Mouse (Mus musculus) gastrocnemius, postnatal 14 days (tissue): ENCODE results near the gene Myo15b. TPM values are rescaled to one million over a fixed set of nuclear protein-coding genes. Genes with fewer than 3 reads are reported as not detected.

ENCODE experiments used
- DNase-seq: peaks from one replicate; pipeline ENCODE4 v3.0.0; 2021; ENCODE audit warnings: mixed read lengths
- intact Hi-C: fragments of 180-260 bp; cut with DNase I; formaldehyde crosslinking; loops from one replicate; pipeline ENCODE4 v1.15.1; 2025; ENCODE audit warnings: low total_unique reads
- total RNA-seq, 2 experiments: library from RNA; stranded (reverse); gene quantifications; 2 replicates each; pipeline ENCODE4 v1.2.3; 2021

Myo15b gene
- total RNA-seq, 2 experiments from 2014 or later, result 0.09 TPM; not detected in 1

DNA sequence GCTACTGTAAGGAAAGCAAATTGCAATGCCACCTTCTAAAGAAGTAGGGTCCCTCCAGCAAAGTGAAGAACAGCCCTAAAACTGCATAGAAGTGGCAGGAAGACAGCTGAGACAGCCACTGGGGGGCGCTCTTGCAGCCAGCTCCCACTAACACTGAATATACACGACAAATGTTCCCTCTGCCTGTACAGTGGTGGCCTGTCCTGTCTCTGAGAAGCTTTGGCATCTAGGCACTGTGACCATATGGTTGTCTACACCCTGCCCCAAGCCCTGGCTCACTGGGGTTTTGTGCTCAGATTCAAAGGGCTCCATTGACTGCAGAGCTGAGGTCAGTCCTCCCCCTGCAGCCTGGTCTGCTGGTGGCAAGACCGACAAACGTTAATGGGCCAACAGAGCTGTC is 40.7 kb downstream of the Myo15b start:
- intact Hi-C loops, result no loop called here
- DNase-seq, result peak; percentile 27

DNA sequence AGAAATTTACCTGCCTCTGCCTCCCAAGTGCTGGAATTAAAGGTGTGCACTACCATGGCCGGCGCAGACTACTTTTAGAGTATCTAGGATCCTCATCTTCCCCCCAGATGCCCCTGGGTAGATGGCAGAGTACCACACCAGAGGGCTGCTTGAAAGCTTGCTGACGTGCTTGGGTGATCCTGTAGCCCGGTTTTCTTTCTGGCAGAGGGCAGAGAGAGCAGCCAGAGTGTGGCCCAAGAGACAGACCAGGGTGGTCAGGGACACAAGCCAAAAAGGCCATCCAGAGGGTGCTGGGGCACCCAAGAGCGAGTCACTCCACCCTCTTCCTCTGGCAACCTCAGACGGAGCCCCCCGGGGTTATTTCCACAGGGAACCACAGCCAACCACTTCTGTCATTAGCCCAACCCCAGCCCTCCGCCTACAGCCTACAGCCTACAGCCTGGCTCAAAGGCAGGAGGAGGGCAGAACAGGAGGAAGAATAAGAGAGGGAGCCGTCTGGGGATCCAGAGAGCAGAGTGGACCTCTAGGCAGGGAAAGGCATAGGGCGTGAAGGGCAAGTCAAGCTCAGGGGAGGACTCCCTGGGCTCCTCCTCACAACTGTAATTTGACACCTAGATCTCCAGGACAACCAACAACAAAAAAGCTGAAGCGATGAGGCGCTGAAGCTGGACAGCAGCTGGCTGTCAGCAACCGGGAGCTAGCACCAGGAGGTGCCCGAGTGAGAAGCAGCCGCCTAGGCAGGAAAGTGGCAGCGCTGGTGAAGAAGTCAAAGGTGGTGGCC is 41.5 kb downstream of the Myo15b start, which contains the start of gene Smim5:
TSS of gene Smim5 (plus strand) at position 481 of the 781 bp plus-strand sequence.
- DNase-seq, result peak; percentile 65

DNA sequence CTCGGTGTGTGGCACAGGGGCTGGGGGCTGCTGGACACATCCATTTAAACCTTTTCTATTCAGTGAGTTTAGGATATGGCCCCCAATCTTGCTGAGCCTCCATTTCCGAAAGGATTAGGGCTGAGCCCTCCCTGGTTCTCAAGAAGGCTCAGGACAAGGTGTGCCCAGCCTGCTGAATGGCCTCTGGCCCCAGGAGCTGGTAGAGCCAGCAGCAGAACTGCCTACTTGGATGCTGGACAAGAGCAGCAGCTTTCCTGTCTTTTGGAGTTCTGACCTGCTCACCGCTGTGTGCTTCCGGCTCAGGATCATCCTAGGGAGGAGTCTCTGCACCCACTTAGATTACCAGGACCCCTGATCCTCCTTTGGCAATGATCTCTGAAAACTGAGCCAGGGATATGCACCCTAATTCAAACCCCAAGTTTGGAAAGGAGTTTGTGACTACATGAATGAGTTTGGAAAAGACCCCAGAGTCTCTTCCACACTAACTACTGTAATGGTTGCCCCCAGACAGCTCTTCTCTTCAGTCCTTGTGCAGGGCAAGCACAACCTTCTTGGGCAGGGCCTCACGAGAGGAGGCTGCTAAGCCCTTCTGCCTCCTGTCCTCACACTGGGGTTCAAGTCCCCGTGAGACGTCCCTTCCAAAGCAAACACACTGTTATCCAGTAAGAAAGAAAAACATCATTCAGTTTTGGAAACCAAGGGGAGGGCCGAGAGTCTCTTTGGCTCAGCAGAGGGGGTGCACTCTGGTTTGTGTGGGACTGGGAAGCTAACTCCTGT is 42.5 kb downstream of the Myo15b start:
- intact Hi-C loops, result no loop called here
- DNase-seq, result no peak

More for the DNA sequence above, 41.5 kb downstream of the Myo15b start, which contains the start of gene Smim5:
- intact Hi-C loops, result no loop called here

DNA sequence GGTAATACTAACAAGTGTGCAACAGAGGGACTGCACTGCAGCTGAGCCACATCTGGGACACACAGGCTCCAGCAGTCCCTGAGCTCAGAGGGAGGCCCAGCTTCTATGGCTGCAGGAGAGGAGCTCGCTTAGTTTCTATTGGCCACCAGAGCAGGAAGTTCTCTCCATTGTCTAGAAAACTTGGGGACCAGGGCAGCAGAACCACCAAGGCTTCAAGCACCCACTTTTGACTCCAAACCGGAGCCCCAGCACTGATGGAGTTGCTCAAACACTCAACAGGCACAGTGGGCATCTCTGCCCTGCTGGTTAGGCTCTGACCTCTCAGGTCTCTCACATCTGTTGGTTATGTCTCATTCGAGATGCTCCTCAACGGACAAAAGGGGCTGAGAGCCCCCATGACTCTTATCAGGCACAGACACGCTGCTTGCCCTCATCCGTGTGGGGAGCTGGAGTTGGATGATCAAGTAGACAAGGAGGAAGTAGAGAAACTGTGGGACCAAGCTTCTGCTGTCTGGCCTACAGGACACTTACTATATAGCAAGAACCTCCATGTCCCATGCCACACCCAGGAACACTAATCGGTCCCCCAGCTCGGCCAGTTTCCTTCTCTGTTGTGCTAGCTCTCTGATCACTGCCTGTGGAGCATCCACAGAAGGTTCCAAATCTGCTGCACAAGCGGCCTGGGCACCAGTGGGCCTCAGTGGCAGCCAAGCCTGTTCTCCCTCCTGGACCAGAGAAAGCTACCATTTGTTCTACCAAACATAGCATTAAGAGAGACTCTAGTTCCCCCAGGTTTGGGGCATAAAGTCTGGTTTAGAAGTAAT is 43.3 kb downstream of the Myo15b start:
- no peak for DNase-seq
- intact Hi-C loops, result no loop called here

DNA sequence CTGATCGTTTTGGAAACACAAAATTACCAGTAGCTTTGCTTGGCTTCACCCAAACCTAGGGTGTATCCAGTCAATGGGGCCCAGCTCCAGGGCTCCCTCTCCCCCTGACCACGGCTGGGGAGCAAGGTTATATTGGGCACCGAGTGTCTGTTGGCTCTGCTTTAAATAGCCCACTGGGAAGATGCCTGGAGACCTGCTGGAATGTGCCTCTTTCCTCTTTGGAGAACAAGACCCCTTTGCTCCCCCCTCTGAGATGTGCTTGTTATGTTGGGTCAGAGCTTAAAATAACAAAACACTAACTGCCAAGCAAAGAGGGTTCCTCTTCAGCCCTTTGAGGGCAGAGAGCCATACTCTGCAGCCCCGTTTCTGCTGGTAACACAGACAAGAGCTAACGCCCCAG is 44.0 kb downstream of the Myo15b start:
- DNase-seq, result no peak

DNA sequence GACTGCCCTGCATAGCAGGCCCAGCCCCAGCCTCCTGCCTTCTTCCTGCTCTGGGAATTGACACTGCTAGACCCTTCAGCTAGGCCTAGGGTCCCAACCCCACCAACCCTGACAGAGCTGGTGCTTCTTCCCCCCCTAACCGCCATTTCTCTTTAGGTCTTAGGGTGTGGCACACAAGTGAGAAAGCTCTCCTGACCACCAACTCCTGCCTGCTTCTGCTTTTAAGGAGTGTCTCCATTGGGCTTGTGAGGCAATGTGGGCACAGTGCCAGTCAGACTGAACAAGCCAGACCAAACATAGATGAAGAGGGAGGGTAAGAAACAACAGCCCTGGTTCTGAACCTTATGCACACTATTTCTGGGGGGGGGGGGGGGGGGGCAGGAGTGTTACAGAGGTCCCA is 44.6 kb downstream of the Myo15b start:
- DNase-seq, result peak; percentile 56
- intact Hi-C loops, result no loop called here

More for the DNA sequence above, 44.0 kb downstream of the Myo15b start:
- intact Hi-C loops, result no loop called here

DNA sequence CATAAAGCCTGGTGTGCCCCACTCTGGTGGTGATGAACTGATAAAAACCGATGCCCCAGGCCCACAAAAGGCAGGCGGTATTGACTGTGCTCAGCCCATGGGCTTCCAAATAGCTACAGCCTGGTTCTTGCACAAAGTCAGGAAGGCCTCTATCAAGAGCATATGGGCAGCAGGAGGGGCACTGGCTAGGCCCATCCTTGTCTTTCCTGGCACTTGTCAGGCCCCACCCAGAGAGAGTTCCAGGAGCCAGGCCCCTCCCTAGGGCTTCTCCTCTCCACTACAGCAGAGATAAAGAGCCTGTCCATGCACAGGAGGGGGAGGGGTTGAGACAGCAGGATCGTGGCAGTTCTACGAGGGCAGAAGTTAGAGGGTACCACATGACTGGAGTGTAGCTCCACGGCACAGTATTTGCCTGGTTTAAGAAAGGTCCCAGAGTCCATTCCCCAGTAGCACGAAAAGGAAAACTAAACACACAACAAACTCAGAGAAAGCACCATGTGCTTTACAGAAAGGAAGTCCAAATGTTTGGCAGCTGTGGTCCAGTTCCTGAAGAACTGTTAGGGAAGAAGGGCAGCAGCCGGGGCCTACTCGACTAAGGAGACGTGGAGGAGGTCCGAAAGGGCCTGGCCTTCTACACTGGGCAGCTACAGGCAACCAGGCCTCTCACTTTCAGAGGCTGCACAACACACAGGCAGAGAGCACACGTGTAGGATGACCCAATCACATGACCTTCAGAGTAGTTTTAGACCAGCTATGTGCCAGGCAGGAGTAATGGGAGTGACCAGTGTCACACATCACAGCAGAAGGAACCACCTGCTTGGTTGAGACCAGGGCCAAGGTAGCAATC is 45.4 kb downstream of the Myo15b start:
- intact Hi-C loops, result no loop called here
- DNase-seq, result no peak

DNA sequence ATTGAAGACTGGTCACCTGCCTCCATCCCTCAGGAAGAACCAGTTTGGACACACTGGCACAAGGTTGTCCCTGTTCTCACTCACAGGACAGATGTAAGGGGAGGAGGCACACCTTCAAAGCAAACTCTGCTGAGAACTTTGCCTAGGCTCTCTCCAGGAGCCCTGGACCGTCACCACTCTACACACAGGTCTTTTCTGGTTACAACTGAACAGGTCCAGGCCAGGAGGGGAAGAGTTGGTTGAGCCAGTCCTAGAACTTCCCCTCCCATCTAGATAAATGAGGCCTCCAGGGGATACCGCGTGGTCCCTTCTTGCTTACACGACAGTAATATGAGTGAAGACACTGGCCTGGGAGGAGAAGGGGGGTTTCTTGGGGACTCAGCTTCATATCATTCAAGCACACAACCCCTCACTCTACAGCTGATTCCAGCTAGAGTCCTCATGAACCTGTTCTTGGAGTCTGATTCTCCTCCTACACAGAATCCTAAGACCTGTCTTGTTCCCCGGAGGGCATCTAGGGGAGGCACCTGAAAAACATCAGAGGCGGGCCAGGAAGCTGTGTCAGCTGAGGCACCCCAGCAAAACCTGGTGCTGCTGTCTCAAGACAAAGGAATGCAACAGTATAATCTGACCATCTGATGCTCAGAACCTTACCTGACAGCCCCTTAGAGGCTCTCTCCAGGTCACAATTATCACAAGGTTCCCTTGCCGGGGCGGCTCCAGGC is 46.2 kb downstream of the Myo15b start:
- intact Hi-C loops, result no loop called here
- no peak for DNase-seq

DNA sequence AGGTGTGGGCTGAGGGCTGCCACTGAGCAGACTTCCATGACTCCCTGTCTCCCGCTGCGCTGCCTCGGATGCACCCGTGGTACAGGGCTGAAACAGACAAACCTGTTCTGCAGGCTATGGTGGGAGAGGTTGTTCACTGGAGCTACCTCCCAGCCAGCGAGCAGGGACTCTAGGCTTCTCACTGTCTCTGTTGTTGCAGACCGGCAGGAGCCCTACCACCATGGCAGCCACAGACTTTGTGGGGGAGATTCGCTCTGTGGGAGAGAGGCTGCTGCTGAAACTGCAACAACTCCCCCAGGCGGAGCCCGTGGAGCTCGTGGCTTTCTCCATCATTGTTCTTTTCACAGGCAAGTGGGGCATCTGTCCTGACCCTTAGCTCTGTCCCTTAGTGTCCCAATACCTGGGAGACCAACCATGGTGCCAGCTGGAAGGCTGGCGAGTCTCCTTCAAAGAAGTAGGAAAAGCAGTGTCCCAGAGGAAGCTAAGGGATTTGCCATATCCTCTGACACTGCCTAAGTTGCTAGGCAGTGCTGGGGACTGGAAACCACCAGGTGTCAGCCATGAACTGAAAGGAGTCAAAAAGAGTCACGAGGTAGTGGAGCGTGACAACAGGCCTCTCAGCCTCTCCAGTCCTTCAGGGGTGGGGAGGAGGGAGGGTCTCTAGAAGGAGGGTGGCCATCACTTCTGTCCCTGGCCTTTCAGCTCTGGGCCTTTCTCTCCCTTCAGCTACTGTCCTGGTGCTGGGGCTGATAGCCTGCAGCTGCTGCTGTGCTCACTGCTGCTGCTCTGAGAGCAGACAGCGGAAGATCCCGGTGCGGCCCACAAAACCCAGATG is 47.0 kb downstream of the Myo15b start:
- no peak for DNase-seq
- intact Hi-C loops, result no loop called here

DNA sequence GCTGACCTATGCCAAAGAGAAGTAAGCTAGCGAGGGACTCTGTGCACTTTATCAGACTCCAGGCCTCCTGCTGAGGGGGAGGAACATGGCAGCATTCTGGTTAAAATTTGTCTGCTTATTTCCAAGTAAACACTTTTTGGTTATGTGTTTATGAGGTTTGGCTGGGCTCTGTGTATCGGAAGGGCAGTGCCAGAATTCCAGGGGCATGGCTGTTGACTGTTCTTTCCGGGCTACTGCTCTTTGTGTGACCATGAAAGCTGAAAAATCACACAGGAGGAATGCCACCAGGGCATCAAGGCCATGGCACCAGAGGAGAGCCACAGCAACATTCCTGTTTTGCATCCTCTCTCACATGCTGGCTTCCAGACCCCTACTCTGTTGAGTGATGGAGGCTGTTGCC is 47.9 kb downstream of the Myo15b start:
- DNase-seq, result no peak
- intact Hi-C loops, result no loop called here

DNA sequence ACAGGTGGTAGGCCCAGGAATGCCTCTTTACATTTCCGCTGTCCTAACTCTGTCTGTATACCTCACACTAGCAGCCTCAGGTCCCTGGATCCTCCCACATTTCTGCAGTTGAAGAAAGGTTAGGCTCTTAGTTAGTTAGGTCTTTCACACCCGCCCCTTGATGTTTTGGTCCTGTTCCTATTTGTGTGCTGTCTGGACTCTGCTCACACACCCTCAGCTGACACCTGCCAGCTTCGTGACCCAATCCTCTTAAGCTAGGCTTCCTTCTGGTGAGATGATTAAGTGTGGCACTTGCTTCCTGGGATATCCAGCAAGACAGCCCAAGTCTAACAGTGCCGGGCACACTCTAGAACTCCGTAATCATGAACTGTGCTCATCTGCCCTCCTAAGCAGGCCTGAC is 48.3 kb downstream of the Myo15b start:
- intact Hi-C loops, result no loop called here
- DNase-seq, result no peak

DNA sequence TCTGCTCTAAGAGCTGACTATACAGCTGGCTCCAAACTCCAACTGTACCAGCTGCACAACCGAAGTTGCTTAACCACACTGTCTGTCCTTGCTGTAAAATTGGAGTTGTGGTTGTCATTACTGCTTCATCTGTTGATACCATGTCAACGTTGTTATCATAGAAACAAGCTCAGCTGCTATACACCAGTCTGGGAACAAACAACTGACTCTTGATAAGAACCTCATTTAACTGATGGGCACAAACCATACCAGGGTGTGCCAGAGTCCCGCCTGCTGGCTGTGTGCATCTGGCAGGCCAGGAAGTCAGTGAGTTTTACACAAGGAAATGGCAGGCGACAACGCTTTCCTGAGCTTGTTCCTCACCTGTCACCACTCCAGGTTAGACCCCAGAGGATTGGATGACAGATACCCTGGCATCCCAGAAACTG is 52.9 kb downstream of the Myo15b start:
- intact Hi-C loops, result no loop called here

DNA sequence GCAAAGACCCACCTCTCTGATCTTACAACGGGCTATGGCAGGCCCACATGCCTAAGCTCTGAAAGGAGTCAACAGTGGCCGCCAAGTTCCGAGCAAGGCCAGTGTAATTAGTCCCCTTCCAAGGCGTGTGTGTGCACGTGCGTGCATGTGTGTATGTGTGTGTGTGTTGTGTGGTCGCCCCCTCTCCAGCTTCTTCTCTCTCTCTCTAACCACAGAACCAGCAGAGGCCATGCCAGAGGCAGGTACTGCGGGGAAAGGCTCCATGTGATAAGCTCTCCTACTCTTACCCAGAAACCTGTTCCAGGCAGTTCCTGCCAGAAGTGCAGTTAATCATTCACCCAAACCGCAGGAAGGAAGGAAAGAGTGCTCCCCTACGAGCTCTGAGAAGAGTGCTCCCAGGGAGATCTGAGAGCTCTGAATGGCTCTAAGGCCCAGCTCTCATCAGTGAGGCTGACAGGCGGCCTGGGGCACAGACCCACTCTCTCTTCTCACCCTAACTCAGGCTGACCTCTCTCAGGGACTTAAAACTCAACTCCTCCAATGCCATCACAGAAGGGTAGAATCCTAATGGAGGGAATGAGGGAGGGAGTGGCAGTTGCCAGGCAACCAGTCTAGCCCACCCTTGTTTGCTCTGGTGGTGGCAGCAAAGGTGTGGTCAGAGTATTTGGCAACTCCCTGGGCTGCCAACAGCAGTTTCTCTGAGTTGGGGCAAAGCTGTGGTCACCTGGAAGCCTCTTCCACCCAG is 53.6 kb downstream of the Myo15b start, which contains the start of gene Smim6:
TSS of gene Smim6 (plus strand) at position 386 of the 745 bp plus-strand sequence.
- intact Hi-C loops, result no loop called here

More for the DNA sequence above, 52.9 kb downstream of the Myo15b start:
- no peak for DNase-seq

DNA sequence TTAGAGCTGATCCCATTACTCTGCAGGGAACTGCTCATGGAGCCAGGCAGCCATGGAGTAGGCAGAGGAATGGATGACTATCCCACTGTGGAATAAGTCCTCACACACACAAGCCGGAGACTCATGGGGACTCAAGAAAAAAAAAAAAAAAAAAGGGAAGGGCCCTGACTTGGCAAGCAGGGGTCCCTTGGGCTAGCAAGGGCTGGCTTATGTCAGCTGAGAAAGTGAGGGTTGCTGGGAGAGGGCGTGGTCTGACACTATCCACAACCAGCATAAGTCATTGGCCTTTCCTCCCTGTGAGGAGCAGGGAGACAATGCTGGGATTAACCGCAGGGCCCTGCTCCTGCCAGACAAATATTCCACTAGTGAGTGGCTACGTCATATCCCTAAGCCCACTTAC is 58.4 kb downstream of the Myo15b start:
- no peak for DNase-seq
- intact Hi-C loops, result no loop called here

More for the DNA sequence above, 53.6 kb downstream of the Myo15b start, which contains the start of gene Smim6:
- DNase-seq, result no peak

DNA sequence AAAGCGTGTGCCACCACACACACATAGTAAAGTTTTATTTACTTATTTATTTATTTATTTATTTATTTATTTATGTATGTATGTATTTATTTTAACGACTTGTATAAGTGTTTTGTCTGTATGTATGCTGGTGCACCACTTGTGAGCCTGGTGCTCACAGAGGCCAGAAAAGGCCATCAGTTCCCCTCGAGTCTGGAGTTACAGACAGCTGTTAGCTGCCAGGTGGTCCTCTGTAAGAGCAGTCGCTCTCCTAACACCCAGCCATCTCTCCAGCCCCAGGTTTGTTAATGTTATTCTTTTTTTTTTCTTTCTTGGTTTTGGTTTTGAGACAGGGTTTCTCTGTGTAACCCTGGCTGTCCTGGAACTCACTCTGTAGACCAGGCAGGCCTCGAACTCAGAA is 60.4 kb downstream of the Myo15b start:
- DNase-seq, result no peak
- intact Hi-C loops, result no loop called here

DNA sequence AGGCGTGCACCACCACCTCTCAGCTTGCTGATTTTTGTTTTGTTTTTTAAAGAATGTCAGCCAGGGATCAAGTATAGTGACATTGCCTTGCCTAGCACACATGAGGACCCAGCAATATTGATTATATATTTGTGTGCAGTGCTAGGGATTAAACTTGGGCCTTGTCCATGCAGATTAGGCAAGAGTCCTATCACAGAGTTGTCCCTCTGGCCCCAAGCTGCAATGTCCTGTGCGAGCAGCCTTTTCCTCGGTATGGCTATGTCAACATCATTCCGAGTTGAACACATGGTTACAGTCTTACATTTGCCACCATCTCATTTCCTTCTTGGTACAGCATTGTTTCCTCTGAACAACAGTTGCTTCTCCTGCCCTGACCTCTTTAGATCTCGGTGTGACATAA is 60.9 kb downstream of the Myo15b start:
- intact Hi-C loops, result no loop called here
- DNase-seq, result no peak
